Mouse (Mus musculus) bone marrow macrophage, adult 2 months (primary cell): ENCODE measurements at regions not wholly inside any gene's neighbourhood (a gene's known extent, or its start where the extent isn't known, plus 50 kb on each side); places are given as distances from the start of the nearest gene placed in this dataset.

Source experiments
- CTCF ChIP-seq: IDR thresholded peaks from 2 replicates; pipeline ENCODE4 v1.5.1; 2012; ENCODE audit warnings: low read depth, mild to moderate bottlenecking, low read length, moderate library complexity
- POLR2A ChIP-seq: IDR thresholded peaks from 2 replicates; pipeline ENCODE4 v1.6.1; 2012; ENCODE audit warnings: mild to moderate bottlenecking, low read depth, low read length, borderline replicate concordance

- TF ChIP-seq CTCF (no peak), POLR2A (no peak)
Observed at GRCm38 (mm10) chr2:143133931-143134330, 55.7 kb downstream of the Otor start.
